Mouse (Mus musculus) intestine, postnatal 0 days (tissue): ENCODE measurements around the gene Gm13272. TPM values are rescaled to one million over a fixed set of nuclear protein-coding genes. Genes with fewer than 3 reads are reported as not detected.
"Not testable (repeated sequence)": the region's sequence is repeated elsewhere in the genome, so short reads cannot be mapped to it uniquely, and the experiment has no call there.

Experiments
- ATAC-seq: fragments of 200-750 bp; cut with Nextera tagmentation; 2 replicates; pipeline ENCODE4 v1.8.0; 2017; ENCODE audit warnings: mild to moderate bottlenecking, moderate TSS enrichment, moderate library complexity
- H3K27ac ChIP-seq: fragments of 300-500 bp; sonication (generic); 2 replicates; pipeline ENCODE4 v1.5.1; 2014; ENCODE audit warnings: mild to moderate bottlenecking, low read depth, low read length, moderate library complexity
- H3K27me3 ChIP-seq: fragments of 300-500 bp; sonication (generic); replicated peaks from 2 replicates; pipeline ENCODE4 v1.6.1; 2014; ENCODE audit warnings: low read length, mixed read lengths; ENCODE audit not compliant: control insufficient read depth, insufficient read depth
- H3K36me3 ChIP-seq: fragments of 300-500 bp; sonication (generic); 2 replicates; pipeline ENCODE4 v1.6.1; 2014; ENCODE audit warnings: mild to moderate bottlenecking, moderate library complexity; ENCODE audit not compliant: control insufficient read depth, insufficient read depth
- H3K4me1 ChIP-seq: fragments of 300-500 bp; sonication (generic); replicated peaks from 2 replicates; pipeline ENCODE4 v1.6.1; 2014; ENCODE audit warnings: antibody characterized with exemption, low read length, mixed read lengths; ENCODE audit not compliant: control insufficient read depth, insufficient read depth
- H3K4me2 ChIP-seq: fragments of 300-500 bp; sonication (generic); replicated peaks from 2 replicates; pipeline ENCODE4 v1.6.1; 2014; ENCODE audit warnings: low read depth, mild to moderate bottlenecking, moderate library complexity
- H3K4me3 ChIP-seq: fragments of 300-500 bp; sonication (generic); 2 replicates; pipeline ENCODE4 v1.5.1; 2014; ENCODE audit warnings: low read depth, low read length
- H3K9ac ChIP-seq: fragments of 300-500 bp; sonication (generic); 2 replicates; pipeline ENCODE4 v1.6.1; 2014; ENCODE audit warnings: mild to moderate bottlenecking, low read depth, low read length
- H3K9me3 ChIP-seq: fragments of 300-500 bp; sonication (generic); 2 replicates; pipeline ENCODE4 v1.6.1; 2016; ENCODE audit warnings: mixed run types; ENCODE audit not compliant: control insufficient read depth
- CTCF ChIP-seq: sonication (generic); IDR thresholded peaks from 2 replicates; pipeline ENCODE4 v1.5.1; 2016; ENCODE audit warnings: low read depth, mild to moderate bottlenecking, control low read depth, antibody characterized with exemption, moderate library complexity
- WGBS: fragments of 180-500 bp; shearing (Covaris S2); extraction: QIAGEN DNeasy Blood & Tissue Kit; methylation state at CpG from one replicate; pipeline ENCODE4 v1.1.7; 2014; 5-methylcytosine and 5-hydroxymethylcytosine counted together
- polyA plus RNA-seq: library from polyadenylated mRNA; unstranded; fragments of >200 nt; fragmentation: Nextera tagmentation; extraction: Ambion mirVana; gene quantifications from 2 replicates; pipeline ENCODE4 v1.2.1, GENCODE M21; 2015

Gm13272 gene
- not detected in 2 replicates for polyA plus RNA-seq

DNA sequence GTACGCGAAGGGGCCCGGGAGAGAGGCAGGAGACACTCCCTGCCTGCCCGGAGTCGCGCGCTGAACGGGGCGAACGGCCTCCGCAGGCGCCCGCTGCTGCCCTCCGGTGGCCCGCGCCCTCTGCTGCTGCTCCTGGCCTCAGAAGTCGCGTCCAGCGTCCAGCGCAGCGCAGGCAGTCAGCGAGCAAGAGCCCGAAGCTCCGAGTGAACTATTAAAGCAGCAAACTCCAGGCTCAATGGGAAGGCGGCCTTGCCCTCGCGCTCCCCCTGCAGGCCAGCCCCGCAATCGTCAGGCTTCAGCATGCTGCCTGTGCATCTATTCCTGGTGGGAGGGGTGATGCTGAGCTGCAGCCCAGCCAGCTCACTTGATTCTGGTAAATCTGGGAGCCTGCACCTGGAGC lies at the start of gene Gm13272:
TSS of gene Gm13272 (plus strand) at position 301 of the 400 bp plus-strand sequence.
- not testable (repeated sequence) for H3K27me3 ChIP-seq, ATAC-seq, H3K4me3 ChIP-seq, H3K36me3 ChIP-seq, H3K4me2 ChIP-seq, H3K4me1 ChIP-seq, H3K27ac ChIP-seq, H3K9me3 ChIP-seq, H3K9ac ChIP-seq
- WGBS, result no CpG with 5 or more reads among the region's 29 CpGs

- Histone ChIP-seq H3K27ac (no peak overlapping the region), H3K4me2 (no peak overlapping the region), H3K27me3 (no peaks in the 10 kb centered on the region), H3K36me3 (no peaks in the 10 kb centered on the region), H3K9me3 (no peaks in the 10 kb centered on the region), H3K4me1 (no peaks in the 10 kb centered on the region), H3K4me3 (no peak overlapping the region), H3K9ac (no peak overlapping the region)
- no peak for ATAC-seq
- 4% methylated on average over 2 of the region's 2 CpGs for WGBS
- TF ChIP-seq CTCF, result peak; percentile 89
These were observed 41.2 kb upstream of the Gm13272 start for GRCm38 (mm10) chr4:88738480-88738879.

DNA sequence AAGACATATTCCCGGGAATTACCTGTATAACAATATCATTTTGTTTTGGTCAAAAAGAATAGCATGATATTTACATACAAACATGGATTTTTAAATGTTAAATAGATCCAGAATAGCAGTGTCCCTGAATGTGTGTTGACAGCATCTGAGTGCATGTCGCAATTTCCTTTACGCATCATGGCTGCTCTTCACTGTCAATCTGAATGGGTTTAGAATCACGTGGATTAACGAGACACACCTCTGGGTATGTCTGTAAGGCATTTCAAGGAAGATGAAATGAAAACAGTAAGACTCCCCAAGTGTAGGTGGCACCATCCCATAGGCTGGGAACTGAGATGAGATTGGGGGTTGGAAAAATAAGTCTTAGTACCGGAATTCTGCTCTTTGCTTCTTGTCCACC lies 40.6 kb upstream of the Gm13272 start:
- H3K4me3 ChIP-seq, result no peak overlapping the region
- ATAC-seq, result no peak
- TF ChIP-seq CTCF, result no peak
- no peaks in the 10 kb centered on the region for H3K36me3 ChIP-seq
- no peak overlapping the region for H3K4me2 ChIP-seq
- no peak overlapping the region for H3K9ac ChIP-seq
- H3K27ac ChIP-seq, result no peak overlapping the region
- H3K9me3 ChIP-seq, result no peaks in the 10 kb centered on the region
- WGBS, result 83% methylated on average over 6 of the region's 6 CpGs
- H3K27me3 ChIP-seq, result no peaks in the 10 kb centered on the region
- H3K4me1 ChIP-seq, result no peaks in the 10 kb centered on the region

GRCm38 (mm10) chr4:88741426-88741825 lies 38.2 kb upstream of the Gm13272 start:
- no peak overlapping the region for H3K4me3 ChIP-seq
- no peak for ATAC-seq
- 87% methylated on average over 4 of the region's 4 CpGs for WGBS
- H3K4me2 ChIP-seq, result no peak overlapping the region
- no peak overlapping the region for H3K27ac ChIP-seq
- no peaks in the 10 kb centered on the region for H3K27me3 ChIP-seq
- no peak overlapping the region for H3K9ac ChIP-seq
- H3K36me3 ChIP-seq, result no peaks in the 10 kb centered on the region
- H3K4me1 ChIP-seq, result no peaks in the 10 kb centered on the region
- no peaks in the 10 kb centered on the region for H3K9me3 ChIP-seq
- no peak for TF ChIP-seq CTCF

- Histone ChIP-seq H3K9ac (no peak overlapping the region), H3K4me2 (no peak overlapping the region), H3K27me3 (no peaks in the 10 kb centered on the region), H3K27ac (no peak overlapping the region), H3K36me3 (no peaks in the 10 kb centered on the region), H3K4me1 (no peaks in the 10 kb centered on the region), H3K4me3 (no peak overlapping the region), H3K9me3 (no peaks in the 10 kb centered on the region)
- no peak for ATAC-seq
- peak; percentile 55 for TF ChIP-seq CTCF
- 64% methylated on average over 7 of the region's 7 CpGs for WGBS
These were observed 36.8 kb upstream of the Gm13272 start for GRCm38 (mm10) chr4:88742771-88743371.

- H3K4me2 ChIP-seq, result no peak overlapping the region
- no peaks in the 10 kb centered on the region for H3K9me3 ChIP-seq
- H3K9ac ChIP-seq, result no peak overlapping the region
- no peak overlapping the region for H3K27ac ChIP-seq
- no peaks in the 10 kb centered on the region for H3K27me3 ChIP-seq
- H3K4me3 ChIP-seq, result no peak overlapping the region
- 64% methylated on average over 3 of the region's 3 CpGs for WGBS
- no peaks in the 10 kb centered on the region for H3K4me1 ChIP-seq
- no peaks in the 10 kb centered on the region for H3K36me3 ChIP-seq
- peak; percentile 33; the same call in 1 of the 2 replicates for TF ChIP-seq CTCF
- no peak for ATAC-seq
These were observed 35.4 kb upstream of the Gm13272 start for GRCm38 (mm10) chr4:88744207-88744606.

DNA sequence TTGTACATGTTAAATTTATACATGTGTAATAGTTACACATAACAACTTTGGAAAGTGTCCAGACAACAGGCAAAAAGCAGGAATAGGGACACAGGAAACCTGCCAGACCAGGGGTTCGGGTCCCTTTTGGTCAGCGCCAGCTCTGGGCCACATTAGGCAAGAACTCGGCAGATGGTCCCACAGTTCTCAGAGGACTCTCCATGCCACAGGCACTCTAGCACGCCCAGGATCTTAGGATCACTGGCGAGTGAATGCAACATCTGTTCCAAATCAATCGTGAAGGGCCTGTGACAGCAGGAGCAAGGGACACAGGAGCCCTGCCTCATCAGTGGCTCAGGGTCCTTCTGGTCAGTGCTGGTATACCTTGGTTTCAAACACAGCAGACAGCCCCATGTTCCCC lies 29.7 kb upstream of the Gm13272 start:
- Histone ChIP-seq H3K36me3 (no peaks in the 10 kb centered on the region), H3K27ac (no peak overlapping the region), H3K4me3 (no peak overlapping the region), H3K9ac (no peak overlapping the region), H3K4me2 (no peak overlapping the region), H3K4me1 (no peaks in the 10 kb centered on the region), H3K27me3 (no peaks in the 10 kb centered on the region), H3K9me3 (no peaks in the 10 kb centered on the region)
- no peak for TF ChIP-seq CTCF
- 74% methylated on average over 6 of the region's 6 CpGs for WGBS
- ATAC-seq, result no peak
